Mouse (Mus musculus) leukemia stem cell, adult 10-12 weeks (primary cell): ENCODE measurements around the gene Egfr. TPM values are rescaled to one million over a fixed set of nuclear protein-coding genes. Genes with fewer than 3 reads are reported as not detected.

Source experiments
- polyA plus RNA-seq: library from polyadenylated mRNA; stranded (reverse); fragments of >175 nt; gene quantifications from 2 replicates; pipeline ENCODE4 v1.2.3, GENCODE M21; 2012; ENCODE audit warnings: low replicate concordance

Gene Egfr
- polyA plus RNA-seq: 0.13 TPM in 1 of 2 replicates, not detected in the other

DNA sequence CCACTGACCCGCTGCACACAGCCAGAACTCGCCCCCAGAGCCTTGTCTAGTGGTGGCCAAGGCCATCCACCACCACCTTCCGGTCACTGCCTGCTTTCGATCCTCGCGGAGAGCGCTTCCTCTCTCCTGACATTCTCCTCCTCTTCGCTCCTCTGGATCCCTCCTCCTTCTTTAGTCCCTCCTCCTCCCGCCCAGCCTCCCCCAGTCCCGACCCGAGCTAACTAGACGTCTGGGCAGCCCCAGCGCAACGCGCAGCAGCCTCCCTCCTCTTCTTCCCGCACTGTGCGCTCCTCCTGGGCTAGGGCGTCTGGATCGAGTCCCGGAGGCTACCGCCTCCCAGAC is at the start of gene Egfr:
Gene Egfr (plus strand): TSS at position 197 of the 342 bp plus-strand sequence.

DNA sequence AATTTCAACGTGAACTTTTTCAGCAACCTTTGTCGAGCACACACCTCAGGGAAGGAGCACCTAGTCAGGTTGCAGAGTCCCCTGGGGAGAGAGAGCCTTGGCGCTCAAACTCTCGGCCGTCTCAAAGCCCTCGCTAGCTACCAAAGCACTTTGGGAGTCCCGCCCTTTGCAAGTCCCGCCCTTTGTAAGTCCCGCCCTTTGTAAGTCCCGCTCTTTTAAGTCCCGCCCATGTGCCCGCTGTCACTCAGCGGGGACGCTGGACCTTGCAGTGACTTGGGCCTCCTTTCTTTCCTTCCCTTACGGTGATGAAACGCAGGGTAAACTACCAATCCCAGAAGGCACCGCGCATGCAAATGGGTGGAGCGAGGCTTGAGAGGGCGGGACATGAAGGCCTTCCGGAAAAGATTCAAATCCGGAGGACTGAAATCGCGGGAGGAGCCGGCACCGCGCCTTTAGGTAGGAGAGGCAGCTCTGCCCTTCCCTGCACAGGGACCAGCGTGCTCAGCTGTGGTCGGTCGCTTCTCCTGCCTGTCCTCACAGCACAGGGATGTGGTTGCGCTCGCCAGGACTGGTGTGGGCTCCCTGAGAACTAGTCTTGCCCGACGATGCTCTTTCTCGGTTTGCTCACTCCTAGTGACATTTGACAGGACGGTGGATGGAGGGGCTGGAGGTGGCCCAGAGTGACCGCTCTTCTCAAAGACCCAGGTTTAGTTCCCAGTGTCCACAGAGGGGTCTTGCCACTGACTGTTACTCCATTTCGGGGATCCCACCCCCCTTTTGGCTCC is 199.2 kb downstream of the Egfr start, which contains the start of gene Fbxo48:
Gene Fbxo48 (plus strand): TSS at position 400 of the 785 bp plus-strand sequence.

Other genes starting within 250 kb of the Egfr start
- gene Sec61g, start 243.7 kb upstream of the Egfr start, polyA plus RNA-seq: 1.7 and 4.8 TPM in 2 replicates
- 0.34 and 1.2 TPM in 2 replicates for gene Fbxo48, start 199.2 kb downstream of the Egfr start, polyA plus RNA-seq